Mouse (Mus musculus) adrenal gland, adult 18-20 months (tissue): ENCODE results near the gene Cfdp1. TPM values are rescaled to one million over a fixed set of nuclear protein-coding genes. Genes with fewer than 3 reads are reported as not detected.

ENCODE experiments used
- DNase-seq, 2 experiments: peaks; one replicate each; pipeline ENCODE4 v3.0.0; 2021 to 2022; ENCODE audit warnings: low spot score in 2 of 2
- total RNA-seq, 2 experiments: library from RNA; stranded (reverse); gene quantifications; 1 replicate in 1 of 2; 2 replicates in 1 of 2; pipeline ENCODE4 v1.2.3; 2021

Cfdp1 gene
- total RNA-seq, 2 experiments from 2014 or later, result 68.2 to 77.9 TPM

DNA sequence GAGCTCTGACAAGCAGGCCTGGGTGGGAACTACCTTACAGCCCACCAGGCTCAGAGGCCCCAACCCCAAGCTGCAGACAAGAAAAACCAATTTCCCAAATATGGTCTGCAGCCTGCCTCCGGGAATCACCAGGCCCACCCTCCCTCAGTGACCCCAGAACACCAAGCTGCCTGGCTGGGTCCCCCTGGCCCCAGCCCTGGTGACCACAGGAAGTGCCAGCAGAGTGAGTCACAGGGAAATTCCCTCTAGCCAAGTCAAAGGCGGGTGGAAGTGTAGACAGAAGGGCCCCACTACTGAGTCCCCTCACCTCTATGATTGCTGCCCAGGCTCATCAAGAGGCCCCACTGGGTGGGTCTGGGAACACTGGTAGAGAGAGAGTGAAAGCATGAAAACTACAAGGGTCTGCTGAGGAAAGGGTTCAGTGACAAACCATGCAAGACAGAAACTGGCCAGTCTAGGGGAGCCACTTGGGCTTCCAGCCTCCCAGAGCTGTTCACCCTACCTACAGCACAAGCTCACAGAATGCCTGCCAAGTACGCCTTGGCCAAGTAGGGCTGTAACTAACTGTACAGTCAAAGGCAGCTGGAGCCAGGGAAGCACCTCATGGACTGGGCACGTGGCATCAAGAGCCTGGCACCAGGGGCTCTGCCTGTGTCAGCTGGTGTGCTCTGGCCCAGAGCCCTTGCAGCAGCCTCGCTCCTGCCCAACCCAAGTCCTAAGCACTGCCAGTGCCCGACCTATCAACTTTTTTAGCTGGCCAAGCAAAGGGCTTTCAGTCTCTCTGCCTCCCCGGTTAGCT, 127.8 kb downstream of the Cfdp1 start:
- peak in 1 of 2 experiments; percentile 58 for DNase-seq

DNA sequence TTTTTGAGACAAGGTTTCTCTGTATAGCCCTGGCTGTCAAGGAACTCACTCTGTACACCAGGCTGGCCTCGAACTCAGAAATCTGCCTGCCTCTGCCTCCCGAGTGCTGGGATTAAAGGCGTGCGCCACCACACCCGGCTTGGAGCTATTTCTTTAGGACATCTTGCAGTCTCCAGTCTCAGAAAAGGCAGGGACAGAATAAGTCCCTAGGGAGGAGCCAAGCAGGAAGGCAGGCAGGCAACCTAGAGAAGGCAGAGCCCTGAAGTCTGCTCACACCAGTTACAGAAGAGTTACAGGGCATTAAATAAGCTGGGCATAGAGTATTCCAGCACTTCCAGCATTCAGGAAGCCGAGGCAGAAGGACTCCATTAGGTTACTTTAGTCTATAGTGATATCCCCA, 128.8 kb downstream of the Cfdp1 start:
- DNase-seq, result no peak

DNA sequence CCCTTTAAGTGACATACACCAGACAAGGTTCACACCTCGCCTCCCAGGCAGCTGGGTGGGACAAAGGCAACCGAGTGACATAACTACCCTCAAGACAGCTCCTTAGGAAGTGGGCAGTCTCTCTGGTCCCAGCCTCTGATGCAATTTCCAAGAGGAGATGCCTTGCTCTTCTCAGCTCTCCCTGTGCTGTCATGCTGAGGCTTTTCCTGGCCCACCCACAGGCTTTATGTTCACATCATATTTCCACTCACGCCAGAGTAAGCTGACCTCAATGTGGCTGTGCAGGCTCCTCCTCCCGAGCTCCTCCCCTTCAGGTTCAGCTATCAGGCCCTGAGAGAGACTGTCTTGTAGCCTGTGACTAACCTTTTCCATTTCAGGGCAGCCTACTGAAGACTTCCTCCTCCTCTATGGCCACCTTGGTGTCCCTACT, 134.0 kb downstream of the Cfdp1 start:
- peak in 1 of 2 experiments; percentile 20 for DNase-seq

DNA sequence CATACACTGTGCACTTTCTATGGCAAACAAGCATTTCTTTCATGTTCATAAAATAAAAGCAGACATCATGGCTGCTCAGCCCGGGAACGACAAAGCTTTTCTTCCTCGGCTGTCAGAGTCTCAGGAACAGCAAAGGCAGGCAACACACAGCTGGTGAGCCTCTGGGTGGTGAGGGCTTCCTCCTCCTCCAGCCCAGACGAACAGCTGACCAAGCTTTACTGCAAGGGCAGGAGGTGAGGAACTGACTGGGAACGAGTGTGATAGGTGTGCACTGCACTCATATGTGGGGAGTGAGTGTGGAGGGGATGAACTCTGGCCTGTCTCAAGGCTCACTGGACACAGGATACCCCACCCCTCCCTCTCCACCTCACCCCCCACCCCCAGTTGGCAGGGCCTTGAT, 135.2 kb downstream of the Cfdp1 start:
- DNase-seq, result peak; percentile 5 to 16

Other genes starting within 250 kb of the Cfdp1 start
- gene Ldhd, start 223.9 kb downstream of the Cfdp1 start, total RNA-seq, result 100 to 1,000 TPM in 1 of 2 experiments, 10 to 100 TPM in 1; 65.1 to 101 TPM
- 1 to 10 TPM; 6.4 to 6.5 TPM for gene Zfp1, start 210.9 kb downstream of the Cfdp1 start, total RNA-seq
- gene Ctrb1, start 163.3 kb downstream of the Cfdp1 start, total RNA-seq, result not detected
- 100 to 1,000 TPM in 1 of 2 experiments, 10 to 100 TPM in 1; 83.9 to 120 TPM for gene Bcar1, start 110.5 kb downstream of the Cfdp1 start, total RNA-seq
- gene Tmem170, start 22.5 kb upstream of the Cfdp1 start, total RNA-seq, result 1 to 10 TPM; 5.6 to 6.6 TPM
- gene Chst5, start 56.2 kb upstream of the Cfdp1 start, total RNA-seq, result not detected
- 1 to 10 TPM; 5.3 to 5.7 TPM for gene Tmem231, start 79.6 kb upstream of the Cfdp1 start, total RNA-seq
- 100 to 1,000 TPM; 156 to 173 TPM for gene Gabarapl2, start 86.4 kb upstream of the Cfdp1 start, total RNA-seq
- gene Adat1, start 138.0 kb upstream of the Cfdp1 start, total RNA-seq, result 1 to 10 TPM; 3.1 to 3.4 TPM
- gene Kars, start 157.0 kb upstream of the Cfdp1 start, total RNA-seq, result 100 to 1,000 TPM in 1 of 2 experiments, 10 to 100 TPM in 1; 92.3 to 102 TPM
- 10 to 100 TPM; 19.7 to 23.2 TPM for gene Terf2ip, start 157.1 kb upstream of the Cfdp1 start, total RNA-seq
- under 1 TPM in 1 of 2 experiments, not detected in 1; 0.46 TPM for gene Gm6793, start 160.7 kb upstream of the Cfdp1 start, total RNA-seq